Mouse (Mus musculus) bone marrow macrophage, adult 2 months (primary cell): ENCODE measurements around the gene Usp33.

Source experiments
- CTCF ChIP-seq: IDR thresholded peaks from 2 replicates; pipeline ENCODE4 v1.5.1; 2012; ENCODE audit warnings: low read depth, mild to moderate bottlenecking, low read length, moderate library complexity
- POLR2A ChIP-seq: IDR thresholded peaks from 2 replicates; pipeline ENCODE4 v1.6.1; 2012; ENCODE audit warnings: mild to moderate bottlenecking, low read depth, low read length, borderline replicate concordance

DNA sequence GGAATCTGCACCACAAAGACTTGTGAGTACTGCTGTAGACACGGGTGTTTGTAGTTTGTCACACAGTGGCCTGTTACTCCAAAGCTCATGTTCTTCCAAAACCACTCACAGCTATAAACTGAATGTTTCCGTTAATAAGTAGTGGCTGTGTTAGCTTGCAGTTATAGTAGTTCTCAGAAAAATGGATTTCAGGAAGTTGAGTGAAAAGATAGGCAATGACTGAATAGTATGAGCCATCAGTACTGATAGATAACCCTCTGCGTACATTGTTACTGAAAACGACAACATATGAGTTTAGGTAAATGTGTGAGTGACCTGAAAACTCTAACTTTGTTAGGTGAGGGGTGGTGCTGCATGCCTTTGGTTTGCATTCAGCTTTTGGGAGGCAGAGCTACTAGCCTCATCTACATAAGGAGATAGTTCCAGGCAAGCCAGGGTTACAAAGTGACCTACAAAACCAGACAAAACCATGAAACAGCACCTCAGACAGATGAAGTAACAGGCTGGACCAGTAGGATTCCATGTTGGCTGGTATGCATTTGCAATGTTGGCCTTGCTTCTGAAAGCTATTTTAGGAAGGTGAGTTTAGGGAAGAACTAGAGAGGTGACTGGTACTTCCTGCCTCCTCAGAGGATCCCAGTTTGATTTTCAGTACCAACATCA is 59.8 kb downstream of the Usp33 start:
- no peak for TF ChIP-seq CTCF
- no peak for TF ChIP-seq POLR2A
